Mouse (Mus musculus) large intestine, adult 2 months (tissue): Measurements from ENCODE around the gene Slc3a2. TPM values are rescaled to one million over a fixed set of nuclear protein-coding genes. Genes with fewer than 3 reads are reported as not detected.
"Not testable (repeated sequence)": the region's sequence is repeated elsewhere in the genome, so short reads cannot be mapped to it uniquely, and the experiment has no call there.

Experiments used
- DNase-seq: peaks from one replicate; pipeline ENCODE4 v3.0.0-alpha.2; 2012; ENCODE audit warnings: low read depth, low spot score
- WGBS: fragments of 180-500 bp; shearing (Covaris S2); methylation state at CpG from one replicate; pipeline ENCODE4 v1.1.7; 2018; 5-methylcytosine and 5-hydroxymethylcytosine counted together
- polyA plus RNA-seq: library from polyadenylated mRNA; depleted of rRNA; stranded (reverse); fragments of >200 nt; gene quantifications from 2 replicates; pipeline ENCODE4 v1.2.3, GENCODE M21; 2012

Slc3a2 gene
- polyA plus RNA-seq, 1 experiment: 194 TPM

- DNase-seq: not testable (repeated sequence)
- WGBS: 45% methylated on average over 3 of the region's 3 CpGs
Observed at GRCm38 (mm10) chr19:8728335-8729099, 5.3 kb upstream of the Slc3a2 start.

DNA sequence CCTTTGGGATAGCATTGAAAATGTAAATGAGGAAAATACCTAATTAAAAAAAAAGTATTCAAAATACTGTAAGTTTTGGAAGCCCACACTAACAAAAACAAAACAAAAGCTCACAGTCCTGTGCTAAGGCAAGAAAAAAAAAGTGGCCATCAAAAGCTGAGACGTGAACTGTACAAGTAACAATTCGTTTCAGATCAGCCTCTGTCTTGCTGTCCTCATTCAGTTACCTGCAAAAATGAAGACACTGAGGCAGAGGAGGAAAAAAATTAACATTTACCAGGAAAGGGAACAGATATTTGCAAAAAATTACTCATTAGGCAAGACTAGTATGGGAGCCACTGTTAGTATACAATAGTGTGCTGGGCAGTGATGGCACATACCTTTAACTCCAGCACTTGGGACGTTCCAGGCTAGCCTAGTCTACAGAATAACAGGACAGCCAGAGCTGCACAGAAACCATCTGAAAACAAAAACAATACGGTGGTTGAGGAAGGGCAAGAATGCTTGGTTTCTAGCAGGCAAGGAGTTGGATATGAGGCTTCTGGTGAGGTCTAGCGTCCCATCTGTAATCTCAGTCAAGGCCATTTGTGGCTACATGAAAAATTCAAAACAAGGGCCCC, 4.4 kb upstream of the Slc3a2 start:
- 27% methylated on average over 5 of the region's 5 CpGs for WGBS
- DNase-seq: no peak

GRCm38 (mm10) chr19:8726609-8727390, 3.6 kb upstream of the Slc3a2 start:
- 46% methylated on average over 3 of the region's 3 CpGs for WGBS

GRCm38 (mm10) chr19:8725081-8725613, 2.0 kb upstream of the Slc3a2 start:
- WGBS: 31% methylated on average over 4 of the region's 4 CpGs

More at GRCm38 (mm10) chr19:8726609-8727390, 3.6 kb upstream of the Slc3a2 start:
- no peak for DNase-seq

GRCm38 (mm10) chr19:8724392-8724791, 1.2 kb upstream of the Slc3a2 start:
- WGBS: 2% methylated on average over 2 of the region's 2 CpGs
- no peak for DNase-seq

More at GRCm38 (mm10) chr19:8725081-8725613, 2.0 kb upstream of the Slc3a2 start:
- no peak for DNase-seq

GRCm38 (mm10) chr19:8723574-8724346, 591 bp upstream of the Slc3a2 start:
- DNase-seq: no peak
- WGBS: under 1% methylated on average over 20 of the region's 20 CpGs

GRCm38 (mm10) chr19:8722559-8722906, 636 bp downstream of the Slc3a2 start:
- DNase-seq: no peak
- WGBS: under 1% methylated on average over 5 of the region's 5 CpGs

- 28% methylated on average over 4 of the region's 4 CpGs for WGBS
- DNase-seq: no peak
Observed at GRCm38 (mm10) chr19:8722021-8722420, 1.1 kb downstream of the Slc3a2 start.

DNA sequence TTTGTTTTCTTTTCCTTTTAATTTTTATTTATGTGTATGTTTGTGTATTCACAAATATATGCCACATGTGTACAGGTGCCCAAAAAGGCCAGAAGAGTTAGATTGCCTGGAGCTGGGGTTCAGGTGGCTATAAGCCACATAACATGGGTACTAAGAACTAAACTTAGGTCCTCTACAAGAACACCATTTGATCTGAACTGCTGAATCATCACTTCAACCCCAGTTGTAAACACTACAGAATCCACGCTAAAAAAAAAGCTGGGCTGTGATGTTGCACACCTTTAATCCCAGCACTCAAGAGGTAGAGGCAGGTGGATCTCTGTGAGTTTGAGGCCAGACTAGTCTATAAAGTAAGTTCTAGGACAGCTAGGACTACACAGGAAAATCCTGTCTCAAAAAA, 1.8 kb downstream of the Slc3a2 start:
- DNase-seq: no peak
- WGBS: 43% methylated on average over 1 of the region's 1 CpGs

DNA sequence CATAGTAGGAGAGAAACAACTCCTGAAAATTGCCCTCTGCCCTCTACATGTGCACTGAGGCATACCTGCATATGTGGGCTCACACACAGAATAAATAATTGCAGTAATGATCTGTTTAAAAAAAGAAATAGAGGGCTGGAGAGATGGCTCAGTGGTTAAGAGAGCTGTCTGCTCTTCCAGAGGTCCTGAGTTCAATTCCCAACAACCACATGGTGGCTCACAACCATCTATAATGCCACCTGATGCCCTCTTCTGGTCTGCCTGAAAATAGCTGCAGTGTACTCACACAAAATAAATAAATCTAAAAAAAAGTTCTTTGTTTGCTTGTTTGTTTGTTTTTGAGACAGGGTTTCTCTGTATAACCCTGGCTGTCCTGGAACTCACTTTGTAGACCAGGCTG, 4.1 kb downstream of the Slc3a2 start:
- not testable (repeated sequence) for DNase-seq

DNA sequence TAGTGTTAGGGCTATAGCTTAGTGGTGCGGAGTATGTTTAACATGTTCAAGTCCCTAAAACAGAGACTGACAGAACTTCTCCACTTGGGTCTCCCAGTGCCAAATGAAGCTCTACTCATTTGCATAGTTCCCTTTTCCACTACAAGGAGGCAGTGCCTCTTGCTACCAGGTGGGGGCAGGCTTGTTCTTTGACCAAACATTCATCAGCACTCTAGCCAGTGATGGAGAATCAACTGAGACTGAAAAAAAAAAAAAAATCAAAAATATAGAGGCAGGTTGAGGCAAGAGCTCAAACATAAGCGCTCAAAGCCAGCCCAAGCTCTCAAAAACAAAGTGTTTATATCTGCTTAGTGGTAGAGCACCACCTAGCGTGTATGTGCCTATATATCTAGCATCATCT, 4.8 kb downstream of the Slc3a2 start:
- no peak for DNase-seq
- 55% methylated on average over 3 of the region's 3 CpGs for WGBS

DNA sequence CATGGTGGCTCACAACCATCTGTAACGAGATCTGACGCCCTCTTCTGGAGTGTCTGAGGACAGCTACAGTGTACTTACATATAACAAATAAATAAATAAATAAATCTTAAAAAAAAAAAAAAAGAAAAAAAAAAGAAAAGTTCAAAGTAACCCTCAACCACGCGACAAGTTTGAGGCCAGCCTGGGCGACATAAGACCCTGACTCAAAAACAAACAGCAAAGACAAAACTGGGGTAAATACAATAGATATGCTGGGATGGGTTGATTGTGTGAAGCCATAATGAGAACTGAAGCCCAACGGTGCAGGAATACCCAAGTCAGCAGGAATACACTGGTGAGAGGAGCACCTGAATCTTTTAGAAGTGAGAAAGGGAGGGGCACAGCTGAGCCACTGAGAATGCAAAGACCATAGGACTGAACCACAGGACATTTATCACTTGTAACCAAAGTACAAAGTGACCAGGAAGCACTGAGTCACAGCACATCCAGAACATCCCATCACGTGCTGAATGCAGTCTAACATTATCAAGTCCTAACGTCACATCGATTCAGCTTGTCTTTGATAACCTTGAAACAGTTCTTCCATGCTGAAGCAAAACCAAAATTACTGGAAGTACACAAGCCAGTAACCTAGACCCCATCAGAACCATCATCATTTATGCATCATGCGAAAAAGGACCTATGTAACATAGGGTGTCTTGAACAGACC, 6.2 kb downstream of the Slc3a2 start:
- 74% methylated on average over 10 of the region's 10 CpGs for WGBS
- no peak for DNase-seq

- no peak for DNase-seq
Observed at GRCm38 (mm10) chr19:8715868-8716766, 7.1 kb downstream of the Slc3a2 start.

GRCm38 (mm10) chr19:8714653-8715481, 8.3 kb downstream of the Slc3a2 start:
- WGBS: 74% methylated on average over 10 of the region's 10 CpGs
- no peak for DNase-seq

More at GRCm38 (mm10) chr19:8715868-8716766, 7.1 kb downstream of the Slc3a2 start:
- 91% methylated on average over 10 of the region's 10 CpGs for WGBS

DNA sequence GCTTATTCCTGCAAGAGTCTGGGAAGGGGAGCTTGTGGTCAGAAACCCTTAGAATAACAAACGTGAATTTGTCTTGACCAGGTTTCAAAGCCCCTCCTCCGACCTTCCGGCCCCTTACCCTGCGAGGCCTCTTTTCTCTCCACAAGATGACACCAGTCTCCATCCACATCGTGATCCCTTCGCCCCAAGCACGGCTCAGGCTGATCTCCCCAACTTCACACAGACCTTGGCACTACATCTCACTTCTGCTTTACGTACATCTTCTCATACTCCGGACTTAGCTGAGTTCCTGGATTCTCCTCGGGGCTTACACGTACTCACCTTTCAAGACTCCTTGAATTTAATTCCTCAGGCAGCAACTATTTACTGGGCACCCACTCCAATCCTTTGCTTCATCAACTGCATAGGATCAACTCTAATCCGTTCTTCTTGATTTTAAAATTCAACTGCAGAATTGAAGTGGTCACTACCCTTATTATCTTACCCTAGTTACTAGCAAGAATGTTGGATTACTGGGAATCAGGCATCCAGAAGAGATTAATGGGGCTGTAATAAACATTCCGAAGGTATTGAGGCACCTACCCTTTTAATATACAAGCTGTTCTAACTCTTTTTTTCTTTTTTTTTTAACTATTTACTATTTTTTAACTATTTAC, 9.0 kb downstream of the Slc3a2 start:
- 10% methylated on average over 13 of the region's 13 CpGs for WGBS

GRCm38 (mm10) chr19:8713306-8713996, 9.7 kb downstream of the Slc3a2 start:
- DNase-seq: peak; percentile 79
- under 1% methylated on average over 51 of the region's 51 CpGs for WGBS

More for the DNA sequence above, 9.0 kb downstream of the Slc3a2 start:
- DNase-seq: no peak
